Mouse (Mus musculus): ENCODE results near the gene Tex45.
A peak's percentile ranks its signal among the peaks of the same experiment; 100 is the strongest.

Gene Tex45

DNA sequence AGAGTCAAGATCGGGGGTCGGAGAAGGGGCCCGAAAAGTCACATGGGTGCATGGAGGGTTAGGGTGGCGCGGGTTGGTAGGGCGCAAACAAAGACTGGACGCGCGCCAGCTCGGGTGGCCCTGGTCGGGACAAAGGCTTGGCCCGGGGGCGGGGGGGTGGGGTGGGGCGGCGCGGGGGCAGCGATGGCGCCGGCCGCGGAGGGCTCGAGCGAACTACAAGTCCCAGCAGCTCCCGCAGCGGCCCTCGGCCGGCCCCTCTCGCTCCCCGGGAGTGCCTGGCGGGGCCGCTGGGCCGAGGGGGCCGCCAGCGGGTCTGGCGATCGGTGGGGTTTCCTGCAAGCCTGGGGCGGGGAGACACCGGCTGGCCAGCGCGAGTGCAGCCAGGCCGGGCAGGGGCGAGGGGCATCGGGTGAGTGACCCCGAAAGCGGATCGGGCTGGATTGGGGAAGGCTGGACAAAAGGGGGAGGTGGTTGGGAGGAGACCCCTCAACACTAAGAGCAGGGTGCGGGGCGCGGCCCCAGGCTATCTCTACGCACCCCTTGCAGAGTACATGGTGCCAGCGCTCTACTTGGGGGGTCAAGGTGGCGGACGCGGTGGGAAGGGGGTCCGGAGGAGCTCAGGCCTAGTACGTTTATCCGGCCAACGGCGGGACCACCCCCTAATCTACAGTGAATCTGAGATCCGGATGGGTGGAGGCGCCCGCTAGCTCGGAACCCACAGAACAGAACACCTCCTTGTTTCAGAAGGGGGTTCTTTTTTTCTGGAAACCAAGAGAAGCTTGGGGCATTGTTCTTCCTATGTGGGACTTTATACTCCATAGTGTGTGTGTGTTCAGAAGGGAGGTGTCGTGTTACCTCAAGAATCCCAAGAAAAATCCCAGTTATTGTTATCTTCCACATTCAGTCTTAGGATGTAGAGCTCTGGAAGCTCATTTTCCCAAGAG lies 22.5 kb downstream of the Tex45 start, which contains the start of gene Zfp358:
TSS of gene Zfp358 (plus strand) at position 238 of the 944 bp plus-strand sequence.
- DNase-seq: peak; percentile 78 to 83

GRCm38 (mm10) chr8:3493845-3494208 lies 23.2 kb downstream of the Tex45 start:
- no peak for DNase-seq

DNA sequence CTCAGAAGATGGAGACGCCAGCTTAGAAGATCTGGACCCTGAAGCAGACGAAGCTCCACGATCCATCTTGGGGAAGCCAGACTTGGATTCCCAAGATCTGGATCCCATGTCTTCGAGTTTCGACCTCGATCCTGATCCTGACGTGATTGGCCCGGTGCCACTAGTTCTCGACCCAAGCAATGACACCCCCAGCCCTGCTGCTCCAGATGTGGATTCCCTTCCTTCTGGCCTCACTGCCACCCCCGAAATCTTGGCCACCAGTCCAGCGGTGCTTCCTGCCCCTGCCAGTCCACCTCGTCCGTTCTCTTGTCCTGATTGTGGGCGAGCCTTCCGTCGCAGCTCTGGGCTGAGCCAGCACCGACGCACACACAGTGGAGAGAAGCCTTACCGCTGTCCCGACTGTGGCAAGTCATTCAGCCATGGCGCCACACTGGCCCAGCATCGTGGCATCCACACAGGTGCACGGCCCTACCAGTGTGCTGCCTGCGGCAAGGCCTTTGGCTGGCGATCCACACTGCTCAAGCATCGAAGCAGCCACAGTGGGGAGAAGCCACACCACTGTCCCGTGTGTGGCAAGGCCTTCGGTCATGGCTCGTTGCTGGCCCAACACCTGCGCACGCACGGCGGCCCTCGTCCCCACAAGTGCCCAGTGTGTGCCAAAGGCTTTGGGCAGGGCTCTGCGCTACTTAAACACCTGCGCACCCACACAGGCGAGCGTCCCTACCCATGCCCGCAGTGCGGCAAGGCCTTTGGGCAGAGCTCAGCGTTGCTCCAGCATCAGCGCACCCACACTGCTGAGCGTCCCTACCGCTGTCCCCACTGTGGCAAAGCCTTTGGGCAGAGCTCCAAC lies 25.1 kb downstream of the Tex45 start:
- peak in 1 of 2 experiments; percentile 19 for DNase-seq

DNA sequence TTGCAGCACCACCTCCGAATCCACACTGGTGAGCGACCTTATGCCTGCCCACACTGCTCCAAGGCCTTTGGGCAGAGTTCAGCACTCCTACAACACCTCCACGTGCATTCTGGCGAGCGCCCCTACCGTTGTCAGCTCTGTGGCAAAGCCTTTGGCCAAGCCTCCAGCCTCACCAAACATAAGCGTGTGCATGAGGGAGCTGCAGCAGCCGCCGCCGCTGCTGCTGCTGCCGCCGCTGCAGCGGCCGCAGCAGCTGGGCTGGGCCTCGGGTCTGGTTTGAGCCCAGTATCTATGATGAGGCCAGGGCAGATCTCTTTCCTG lies 25.7 kb downstream of the Tex45 start:
- DNase-seq: no peak

GRCm38 (mm10) chr8:3498583-3498982 lies 27.9 kb downstream of the Tex45 start:
- no peak for DNase-seq

GRCm38 (mm10) chr8:3499751-3500150 lies 29.1 kb downstream of the Tex45 start:
- DNase-seq: no peak

DNA sequence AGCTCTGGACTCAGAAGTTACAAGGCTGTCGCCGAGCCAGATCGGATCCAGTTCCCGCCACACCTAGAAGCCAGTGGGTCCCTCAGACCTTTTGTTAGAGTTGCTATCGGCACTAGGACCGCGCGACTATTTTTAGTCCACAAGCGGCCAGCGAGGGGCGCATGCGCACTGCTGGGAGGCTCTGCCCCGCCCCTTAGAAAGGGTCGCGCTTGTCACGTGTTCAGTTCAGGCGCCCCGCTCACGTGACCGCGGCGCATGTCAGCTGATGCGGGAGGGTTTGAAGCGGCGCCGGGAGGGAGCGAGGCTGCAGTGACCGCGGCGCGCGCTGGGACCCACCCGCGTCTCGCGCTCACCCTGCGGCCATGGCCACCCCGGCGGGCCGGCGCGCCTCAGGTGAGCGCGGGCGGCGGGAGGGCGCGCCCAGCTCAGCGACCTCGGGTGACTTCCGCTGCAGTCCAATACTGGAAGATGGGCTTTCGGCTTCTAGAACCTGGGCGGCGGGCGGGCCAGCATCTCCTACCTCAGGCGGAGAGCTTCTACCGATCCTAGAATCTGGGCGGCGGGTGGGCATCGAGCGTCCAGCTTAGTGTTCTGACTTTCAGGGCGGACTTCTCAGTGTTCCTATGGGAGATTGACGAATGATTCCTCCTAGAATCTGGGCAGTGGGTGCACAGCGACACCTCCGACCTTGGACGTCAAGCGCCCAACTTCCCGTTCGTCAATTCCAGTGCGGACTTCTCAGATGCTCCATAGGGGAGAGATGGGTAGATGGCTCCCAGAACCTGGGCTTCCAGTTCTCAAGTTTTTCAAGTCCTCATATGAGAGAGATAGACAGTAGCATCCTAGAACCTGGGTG lies 29.8 kb downstream of the Tex45 start, which contains the start of gene Mcoln1:
TSS of gene Mcoln1 (plus strand) at position 223 of the 856 bp plus-strand sequence.
- DNase-seq: peak; percentile 98 to 99

- no peak for DNase-seq
Measured at GRCm38 (mm10) chr8:3502217-3502616, 31.6 kb downstream of the Tex45 start.

GRCm38 (mm10) chr8:3507979-3508754 lies 37.5 kb downstream of the Tex45 start:
- DNase-seq: no peak

- peak; percentile 31 to 42 for DNase-seq
Measured at GRCm38 (mm10) chr8:3514681-3515247, 44.1 kb downstream of the Tex45 start.

- peak; percentile 92 to 93 for DNase-seq
Measured at GRCm38 (mm10) chr8:3515260-3515671, 44.6 kb downstream of the Tex45 start, which contains the start of gene Pnpla6. TSS of gene Pnpla6 (plus strand) at chr8:3515384.

- DNase-seq: peak; percentile 33 to 58
Measured at GRCm38 (mm10) chr8:3515771-3516417, 45.2 kb downstream of the Tex45 start.

DNA sequence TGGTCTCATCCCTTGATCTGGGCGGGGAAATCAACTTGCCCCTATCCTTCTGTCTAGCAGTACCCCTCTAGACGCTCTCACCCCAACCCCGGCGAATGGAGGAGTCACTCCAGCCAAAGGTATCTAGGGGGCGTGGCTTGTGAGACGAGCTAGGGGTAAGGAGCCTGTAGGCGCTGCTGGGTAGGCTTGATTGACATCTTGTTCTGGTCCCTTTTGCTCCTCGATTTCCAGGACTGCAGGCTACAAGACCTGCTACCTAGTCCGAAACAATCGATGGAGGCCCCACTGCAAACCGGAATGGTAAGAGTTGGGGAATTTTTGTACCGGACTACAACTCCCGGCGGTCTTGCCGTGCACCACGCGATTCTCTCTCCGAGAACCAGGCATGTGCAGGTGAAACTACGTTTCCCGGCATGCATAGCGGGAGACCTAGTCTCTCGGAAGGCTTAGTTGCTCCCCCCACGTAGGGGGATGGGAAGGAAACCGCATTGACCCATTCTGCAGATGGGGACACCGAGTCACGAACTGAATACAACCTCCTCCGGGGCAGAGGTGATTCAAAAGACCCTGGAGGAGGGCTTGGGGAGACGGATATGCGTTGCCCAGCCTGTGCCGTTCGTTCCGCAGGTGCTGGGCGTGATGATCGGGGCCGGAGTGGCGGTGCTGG lies 45.9 kb downstream of the Tex45 start:
- peak; percentile 95 to 99 for DNase-seq

GRCm38 (mm10) chr8:3517117-3517495 lies 46.4 kb downstream of the Tex45 start:
- no peak for DNase-seq

DNA sequence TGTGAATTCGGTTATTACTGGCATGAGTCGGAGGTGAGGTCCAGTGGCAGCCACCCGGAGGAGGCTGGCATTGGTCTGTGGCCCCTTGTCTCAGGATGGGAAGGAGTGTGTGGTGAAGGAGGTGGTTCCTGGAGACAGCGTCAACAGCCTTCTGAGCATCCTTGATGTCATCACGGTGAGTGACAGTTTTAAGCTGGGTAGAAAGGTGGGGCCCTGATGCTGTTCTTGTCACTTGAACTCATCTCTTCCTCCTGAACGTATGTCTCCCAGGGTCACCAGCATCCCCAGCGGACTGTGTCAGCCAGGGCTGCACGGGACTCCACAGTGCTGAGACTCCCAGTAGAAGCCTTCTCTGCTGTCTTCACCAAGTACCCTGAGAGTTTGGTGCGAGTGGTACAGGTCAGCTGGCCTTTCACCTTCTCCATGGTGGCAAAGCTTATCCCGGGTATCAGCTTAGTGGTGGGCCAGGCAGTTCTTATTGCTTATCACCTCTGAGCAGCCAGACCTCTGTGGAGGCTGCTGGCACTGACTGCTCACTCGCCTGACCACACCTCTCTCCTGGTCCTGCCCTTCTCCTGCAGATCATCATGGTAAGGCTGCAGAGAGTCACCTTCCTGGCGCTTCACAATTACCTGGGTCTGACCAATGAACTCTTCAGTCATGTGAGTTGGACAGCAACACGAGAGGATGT lies 51.5 kb downstream of the Tex45 start:
- DNase-seq: no peak

GRCm38 (mm10) chr8:3530816-3531215 lies 60.2 kb downstream of the Tex45 start:
- no peak for DNase-seq

DNA sequence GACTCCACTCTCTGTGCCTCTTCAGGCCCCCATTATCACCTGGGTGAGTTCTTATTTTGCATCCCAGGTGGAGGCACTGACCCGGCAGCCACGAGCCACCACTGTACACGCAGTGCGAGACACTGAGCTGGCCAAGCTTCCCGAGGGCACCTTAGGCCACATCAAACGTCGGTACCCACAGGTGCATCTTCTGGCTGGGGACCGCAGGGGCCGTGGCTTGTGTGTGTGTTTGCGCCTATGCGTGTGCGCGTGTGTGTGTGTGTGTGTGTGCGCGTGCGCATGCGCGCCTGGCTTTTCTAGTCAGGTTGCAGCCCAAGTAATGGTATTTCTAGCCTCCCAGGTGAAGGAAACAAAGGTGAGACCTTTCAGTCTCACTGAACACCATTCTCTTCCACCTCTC lies 61.3 kb downstream of the Tex45 start:
- no peak for DNase-seq

DNA sequence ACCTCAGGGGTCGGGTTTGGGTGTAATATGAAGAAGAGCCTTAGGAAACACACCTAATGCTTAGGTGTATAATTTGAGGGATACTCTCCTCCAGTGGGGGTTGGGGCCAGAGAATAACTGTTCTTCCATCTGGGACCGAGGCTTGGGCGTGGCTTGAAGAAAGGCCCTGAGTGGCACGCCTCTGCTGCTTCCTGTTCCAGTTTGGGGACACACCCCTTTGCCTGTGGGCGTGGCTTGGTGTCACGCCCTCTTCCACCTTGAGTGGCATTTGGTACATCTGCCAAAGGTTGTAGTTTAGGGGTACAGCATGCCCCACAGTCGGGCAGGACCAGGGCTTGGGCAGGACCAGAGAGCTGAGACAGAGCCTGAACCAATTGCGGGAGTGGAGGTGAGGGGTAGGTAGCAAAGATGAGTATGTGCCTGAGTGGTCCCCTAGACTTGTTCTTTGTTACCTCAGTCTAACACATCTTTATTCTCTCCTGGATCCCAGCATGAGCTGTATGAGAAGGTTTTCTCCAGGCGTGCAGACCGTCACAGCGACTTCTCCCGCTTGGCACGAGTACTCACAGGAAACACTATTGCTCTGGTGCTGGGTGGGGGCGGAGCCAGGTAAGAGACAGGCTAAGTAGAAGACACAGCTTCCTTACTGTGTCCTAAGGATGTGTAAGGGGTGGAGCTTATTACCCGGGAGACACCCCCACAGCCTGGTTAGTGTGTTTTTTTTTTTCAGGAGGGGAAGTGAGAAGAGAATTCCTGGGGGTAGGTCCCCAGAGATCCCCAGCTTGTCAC lies 65.6 kb downstream of the Tex45 start:
- DNase-seq: no peak
